Mouse (Mus musculus) kidney, adult 11 months (tissue): ENCODE measurements around the gene Tmem50b.
A peak's percentile ranks its signal among the peaks of the same experiment; 100 is the strongest.
"Not testable (repeated sequence)": the region's sequence is repeated elsewhere in the genome, so short reads cannot be mapped to it uniquely, and the experiment has no call there.

ENCODE experiments used
- DNase-seq: peaks from one replicate; pipeline ENCODE4 v3.0.0; 2022

The Tmem50b gene

GRCm38 (mm10) chr16:91597672-91598010, at the start of gene Tmem50b:
Tmem50b (minus strand) TSS chr16:91597800.
- peak; percentile 99 for DNase-seq

GRCm38 (mm10) chr16:91646681-91647419, 49.2 kb upstream of the Tmem50b start, which contains the start of gene Gart:
Gart (minus strand) TSS chr16:91646952.
- peak; percentile 93 for DNase-seq

GRCm38 (mm10) chr16:91645995-91646602, 48.5 kb upstream of the Tmem50b start:
- DNase-seq: no peak

- not testable (repeated sequence) for DNase-seq
These were observed 47.8 kb upstream of the Tmem50b start for GRCm38 (mm10) chr16:91645420-91645819.

GRCm38 (mm10) chr16:91644901-91645300, 47.3 kb upstream of the Tmem50b start:
- no peak for DNase-seq

- DNase-seq: no peak
These were observed 42.6 kb upstream of the Tmem50b start for GRCm38 (mm10) chr16:91640171-91640570.

GRCm38 (mm10) chr16:91639636-91640035, 42.0 kb upstream of the Tmem50b start:
- DNase-seq: no peak

- DNase-seq: no peak
These were observed 41.6 kb upstream of the Tmem50b start for GRCm38 (mm10) chr16:91639161-91639560.

GRCm38 (mm10) chr16:91633641-91634040, 36.0 kb upstream of the Tmem50b start:
- no peak for DNase-seq

GRCm38 (mm10) chr16:91632940-91633339, 35.3 kb upstream of the Tmem50b start:
- no peak for DNase-seq

- no peak for DNase-seq
These were observed 34.8 kb upstream of the Tmem50b start for GRCm38 (mm10) chr16:91632439-91632838.

GRCm38 (mm10) chr16:91630584-91630983, 33.0 kb upstream of the Tmem50b start:
- DNase-seq: no peak

- DNase-seq: no peak
These were observed 32.1 kb upstream of the Tmem50b start for GRCm38 (mm10) chr16:91629749-91630148.

GRCm38 (mm10) chr16:91628673-91629072, 31.1 kb upstream of the Tmem50b start:
- DNase-seq: no peak

- DNase-seq: no peak
These were observed 30.2 kb upstream of the Tmem50b start for GRCm38 (mm10) chr16:91627831-91628230.

GRCm38 (mm10) chr16:91623074-91623473, 25.5 kb upstream of the Tmem50b start:
- DNase-seq: no peak

- no peak for DNase-seq
These were observed 23.4 kb upstream of the Tmem50b start for GRCm38 (mm10) chr16:91620991-91621390.

- no peak for DNase-seq
These were observed 22.6 kb upstream of the Tmem50b start for GRCm38 (mm10) chr16:91620185-91620584.

GRCm38 (mm10) chr16:91618511-91619501, 21.2 kb upstream of the Tmem50b start, which contains the start of gene Dnajc28:
Dnajc28 (minus strand) TSS chr16:91619026.
- peak; percentile 81 for DNase-seq

GRCm38 (mm10) chr16:91614552-91614951, 17.0 kb upstream of the Tmem50b start:
- no peak for DNase-seq

- DNase-seq: no peak
These were observed 14.9 kb upstream of the Tmem50b start for GRCm38 (mm10) chr16:91612525-91612924.

GRCm38 (mm10) chr16:91611248-91611647, 13.6 kb upstream of the Tmem50b start:
- no peak for DNase-seq
